Mouse (Mus musculus) lung, postnatal 0 days (tissue): ENCODE data around the gene Srsf4. TPM values are rescaled to one million over a fixed set of nuclear protein-coding genes. Genes with fewer than 3 reads are reported as not detected.
A peak's percentile ranks its signal among the peaks of the same experiment; 100 is the strongest.

ENCODE experiments used
- ATAC-seq: fragments of 200-750 bp; cut with Nextera tagmentation; 2 replicates; pipeline ENCODE4 v1.8.0; 2017; ENCODE audit warnings: moderate library complexity
- DNase-seq: peaks from one replicate; pipeline ENCODE4 v3.0.0-alpha.2; 2016; ENCODE audit warnings: low spot score
- H3K27ac ChIP-seq: fragments of 300-500 bp; sonication (generic); 2 replicates; pipeline ENCODE4 v1.5.1; 2014; ENCODE audit warnings: antibody characterized with exemption, mild to moderate bottlenecking, low read length, mixed read lengths
- H3K27me3 ChIP-seq: fragments of 300-500 bp; sonication (generic); replicated peaks from 2 replicates; pipeline ENCODE4 v1.6.1; 2014; ENCODE audit warnings: low read length, mixed read lengths; ENCODE audit not compliant: insufficient read depth
- H3K36me3 ChIP-seq: fragments of 300-500 bp; sonication (generic); 2 replicates; pipeline ENCODE4 v1.6.1; 2014; ENCODE audit warnings: low read length, mixed read lengths; ENCODE audit not compliant: insufficient read depth
- H3K4me1 ChIP-seq: fragments of 300-500 bp; sonication (generic); 2 replicates; pipeline ENCODE4 v1.6.1; 2014; ENCODE audit warnings: antibody characterized with exemption, low read depth, low read length, mixed read lengths; ENCODE audit not compliant: insufficient read depth
- H3K4me2 ChIP-seq: fragments of 300-500 bp; sonication (generic); replicated peaks from 2 replicates; pipeline ENCODE4 v1.6.1; 2014; ENCODE audit warnings: low read depth, mild to moderate bottlenecking, low read length, moderate library complexity, mixed read lengths
- H3K4me3 ChIP-seq: fragments of 300-500 bp; sonication (generic); 2 replicates; pipeline ENCODE4 v1.5.1; 2014; ENCODE audit warnings: low read depth, low read length
- H3K9ac ChIP-seq: fragments of 300-500 bp; sonication (generic); replicated peaks from 2 replicates; pipeline ENCODE4 v1.6.1; 2014; ENCODE audit warnings: low read depth, mild to moderate bottlenecking
- H3K9me3 ChIP-seq: fragments of 300-500 bp; sonication (generic); 2 replicates; pipeline ENCODE4 v1.6.1; 2016; ENCODE audit warnings: low read length, mixed read lengths
- CTCF ChIP-seq: IDR thresholded peaks from 2 replicates; pipeline ENCODE4 v1.5.1; 2016; ENCODE audit warnings: antibody characterized with exemption, mild to moderate bottlenecking
- EP300 ChIP-seq: IDR thresholded peaks from 2 replicates; pipeline ENCODE4 v1.6.1; 2016; ENCODE audit warnings: antibody characterized with exemption, mild to moderate bottlenecking, control low read depth
- WGBS: fragments of 180-500 bp; shearing (Covaris S2); extraction: QIAGEN DNeasy Blood & Tissue Kit; methylation state at CpG from one replicate; pipeline ENCODE4 v1.1.7; 2014; 5-methylcytosine and 5-hydroxymethylcytosine counted together
- polyA plus RNA-seq: library from polyadenylated mRNA; unstranded; fragments of >200 nt; fragmentation: Nextera tagmentation; extraction: Ambion mirVana; gene quantifications from 2 replicates; pipeline ENCODE4 v1.2.1, GENCODE M21; 2015

The Srsf4 gene
- polyA plus RNA-seq, 1 experiment from 2014 or later, result 62.6 TPM

DNA sequence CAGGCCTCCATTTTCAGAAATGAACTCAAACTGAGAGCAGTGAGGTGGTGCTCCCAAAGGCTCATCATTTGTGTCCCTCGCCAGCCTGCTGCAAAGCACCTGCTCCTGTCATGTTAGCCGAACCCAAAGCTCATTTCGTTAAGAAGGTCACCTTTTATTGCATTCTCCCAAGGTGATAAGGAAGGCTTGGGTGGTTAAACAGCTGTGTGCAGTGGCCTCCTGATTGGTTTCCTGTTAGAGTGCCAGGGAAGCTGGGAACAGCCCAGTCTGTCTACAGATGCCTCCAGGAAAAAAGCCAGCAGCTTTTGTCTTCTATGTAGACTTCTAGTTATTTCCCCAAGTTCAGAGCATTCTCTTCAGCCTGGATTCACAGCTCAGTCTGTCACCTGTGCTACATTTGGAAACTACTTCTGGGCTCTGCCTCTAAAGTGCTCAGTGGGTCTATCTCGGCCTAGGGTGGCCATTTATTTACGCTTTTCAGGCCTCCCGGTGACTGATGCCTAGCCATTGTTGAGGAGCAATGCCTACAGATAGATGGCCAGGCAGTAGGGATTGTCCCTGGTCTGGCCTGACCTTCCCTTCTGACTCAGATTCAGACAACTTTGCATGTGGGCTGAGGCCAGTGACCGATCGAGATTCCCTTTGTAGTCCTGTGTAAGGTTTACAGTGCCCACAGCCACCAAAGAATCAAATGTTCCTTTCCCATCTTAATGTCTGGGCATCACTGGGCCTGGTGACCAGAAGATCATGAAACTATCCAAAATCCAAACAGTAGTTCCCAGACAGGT, 27.2 kb upstream of the Srsf4 start:
- WGBS, result 84% methylated on average over 8 of the region's 8 CpGs
- no peak for DNase-seq
- Histone ChIP-seq H3K27me3 (no peaks in the 10 kb centered on the region), H3K27ac (no peak overlapping the region), H3K9me3 (no peaks in the 10 kb centered on the region), H3K4me3 (no peak overlapping the region), H3K9ac (no peak overlapping the region), H3K4me1 (peaks cover 6% of the 10 kb centered on the region; the same call in 1 of the 2 replicates), H3K36me3 (no peaks in the 10 kb centered on the region), H3K4me2 (no peak overlapping the region)
- no peak for TF ChIP-seq CTCF
- TF ChIP-seq EP300, result no peak
- ATAC-seq, result no peak

GRCm38 (mm10) chr4:131848082-131848481, 25.3 kb upstream of the Srsf4 start:
- Histone ChIP-seq H3K36me3 (no peaks in the 10 kb centered on the region), H3K4me2 (no peak overlapping the region), H3K4me3 (no peak overlapping the region), H3K27me3 (no peaks in the 10 kb centered on the region), H3K9ac (no peak overlapping the region), H3K4me1 (peaks cover 6% of the 10 kb centered on the region; the same call in 1 of the 2 replicates), H3K27ac (no peak overlapping the region), H3K9me3 (no peaks in the 10 kb centered on the region)
- ATAC-seq, result no peak
- 54% methylated on average over 6 of the region's 6 CpGs for WGBS
- no peak for TF ChIP-seq EP300
- TF ChIP-seq CTCF, result no peak
- no peak for DNase-seq

GRCm38 (mm10) chr4:131849986-131850638, 23.3 kb upstream of the Srsf4 start:
- H3K27me3 ChIP-seq, result no peaks in the 10 kb centered on the region
- no peak overlapping the region for H3K4me2 ChIP-seq
- 19% methylated on average over 5 of the region's 5 CpGs for WGBS
- TF ChIP-seq EP300, result peak; percentile 52; the same call in 1 of the 2 replicates
- no peak for TF ChIP-seq CTCF
- peak; percentile 75 for ATAC-seq
- peak; percentile 86 for DNase-seq
- H3K36me3 ChIP-seq, result no peaks in the 10 kb centered on the region
- no peak overlapping the region for H3K27ac ChIP-seq
- H3K9ac ChIP-seq, result no peak overlapping the region
- no peak overlapping the region for H3K4me3 ChIP-seq
- no peaks in the 10 kb centered on the region for H3K9me3 ChIP-seq
- H3K4me1 ChIP-seq, result no peaks in the 10 kb centered on the region

- no peaks in the 10 kb centered on the region for H3K9me3 ChIP-seq
- no peak overlapping the region for H3K4me2 ChIP-seq
- H3K36me3 ChIP-seq, result 0 out of 2 replicates have a peak, but pooled peaks cover 3% of the 10 kb centered on the region
- ATAC-seq (no peak), DNase-seq (no peak)
- WGBS, result 70% methylated on average over 5 of the region's 5 CpGs
- no peak overlapping the region for H3K9ac ChIP-seq
- no peak overlapping the region for H3K27ac ChIP-seq
- no peaks in the 10 kb centered on the region for H3K4me1 ChIP-seq
- TF ChIP-seq CTCF, result no peak
- no peak for TF ChIP-seq EP300
- no peaks in the 10 kb centered on the region for H3K27me3 ChIP-seq
- H3K4me3 ChIP-seq, result no peak overlapping the region
Measured at GRCm38 (mm10) chr4:131854950-131855349, 18.5 kb upstream of the Srsf4 start.

GRCm38 (mm10) chr4:131860492-131861340, 12.7 kb upstream of the Srsf4 start:
- peak; percentile 99 for TF ChIP-seq CTCF
- TF ChIP-seq EP300, result no peak
- peaks cover 6% of the 10 kb centered on the region; the same call in 1 of the 2 replicates for H3K36me3 ChIP-seq
- no peak overlapping the region for H3K4me3 ChIP-seq
- peak overlapping the region; percentile 14; the same call in 1 of the 2 replicates for H3K27ac ChIP-seq
- ATAC-seq, result 0 out of 2 replicates have a peak, but pooled peaks have one; percentile 43
- WGBS, result 43% methylated on average over 15 of the region's 15 CpGs
- no peaks in the 10 kb centered on the region for H3K9me3 ChIP-seq
- no peaks in the 10 kb centered on the region for H3K4me1 ChIP-seq
- DNase-seq, result peak; percentile 78
- H3K9ac ChIP-seq, result no peak overlapping the region
- no peaks in the 10 kb centered on the region for H3K27me3 ChIP-seq
- no peak overlapping the region for H3K4me2 ChIP-seq

DNA sequence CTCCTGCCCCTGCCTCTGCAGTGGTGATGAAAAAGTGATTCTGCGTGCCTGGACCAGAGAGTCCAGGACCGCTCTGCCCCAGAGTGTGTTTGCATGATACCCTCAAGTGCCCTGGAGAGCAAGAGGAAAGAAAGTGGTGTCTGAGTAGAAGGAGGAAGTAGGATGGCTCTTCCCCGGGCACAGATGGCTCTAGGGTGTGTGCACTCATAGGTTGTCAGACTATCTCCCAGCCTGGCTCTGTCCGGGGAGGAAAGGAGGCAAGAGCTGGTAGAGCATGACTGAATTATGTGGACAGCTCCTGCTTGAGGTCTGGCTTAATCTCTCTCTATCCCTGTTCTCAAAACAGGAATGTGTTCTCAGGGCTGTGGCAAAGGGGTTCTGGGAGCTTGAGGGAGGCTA, 12.1 kb upstream of the Srsf4 start:
- Histone ChIP-seq H3K9me3 (no peaks in the 10 kb centered on the region), H3K4me1 (no peaks in the 10 kb centered on the region), H3K27ac (peak overlapping the region; percentile 14; the same call in 1 of the 2 replicates), H3K36me3 (peaks cover 6% of the 10 kb centered on the region; the same call in 1 of the 2 replicates), H3K4me3 (no peak overlapping the region), H3K27me3 (no peaks in the 10 kb centered on the region), H3K4me2 (no peak overlapping the region), H3K9ac (no peak overlapping the region)
- DNase-seq (no peak), ATAC-seq (no peak)
- TF ChIP-seq EP300 (no peak), CTCF (no peak)
- 59% methylated on average over 4 of the region's 4 CpGs for WGBS
